Comparison of ENCODE assay signal across 22 mouse cellular contexts in the genomic region with DNA sequence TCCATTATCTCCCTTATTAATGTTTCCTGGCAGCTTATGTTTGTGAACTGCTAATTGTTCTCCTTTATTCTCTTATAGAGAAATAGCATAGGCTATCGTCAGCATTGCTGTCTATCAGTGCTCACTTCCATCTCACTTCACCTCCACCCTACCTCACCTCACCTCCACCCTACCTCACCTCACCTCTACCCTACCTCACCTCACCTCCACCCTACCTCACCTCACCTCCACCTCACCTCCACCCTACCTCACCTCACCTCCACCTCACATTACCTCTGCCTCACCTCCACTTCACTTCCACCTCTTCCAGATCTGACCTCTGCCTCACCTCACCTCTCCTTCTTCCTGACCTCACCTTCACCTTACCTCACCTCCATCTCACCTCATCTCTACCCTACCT. TPM values are rescaled to one million over a fixed set of nuclear protein-coding genes. Genes with fewer than 3 reads are reported as not detected.
DNase-seq lines count a peak whose midpoint lies in the region; ATAC-seq and TF ChIP-seq lines count a peak whose summit lies in the region.
"Had no signal": no experiment of that assay in that cellular context is flagged by ENCODE, and none has a peak within 500 bp of the region (broad histone marks: within the 10 kb centered on the region; RNA-seq: fewer than 3 reads in every experiment).

No protein-coding gene starts in this region.

- H3K4me3 ChIP-seq in forebrain, embryonic 11.5 days (ENCODE audit: low read depth, low read length): no peak overlapping the region
- H3K4me3 ChIP-seq in forebrain, embryonic 15.5 days: no peak overlapping the region
- H3K4me3 ChIP-seq in midbrain, embryonic 12.5 days: no peak overlapping the region
- H3K4me3 ChIP-seq in midbrain, postnatal 0 days (ENCODE audit: low read depth, low read length): no peak overlapping the region
- no peak overlapping the region for H3K4me3 ChIP-seq in embryonic facial prominence, embryonic 12.5 days
- H3K4me3 ChIP-seq: embryonic facial prominence, embryonic 15.5 days; forebrain, embryonic 12.5 days; heart, adult 2 months; heart, embryonic 15.5 days; hindbrain, embryonic 13.5 days had no signal

- 96% methylated on average over 1 of the region's 1 CpGs for WGBS in forebrain, embryonic 11.5 days
- WGBS in forebrain, embryonic 15.5 days: 81% methylated on average over 1 of the region's 1 CpGs
- 96% methylated on average over 1 of the region's 1 CpGs for WGBS in midbrain, embryonic 12.5 days
- 85% methylated on average over 1 of the region's 1 CpGs for WGBS in midbrain, postnatal 0 days
- WGBS in embryonic facial prominence, embryonic 12.5 days: 77% methylated on average over 1 of the region's 1 CpGs

- H3K4me2 ChIP-seq in forebrain, embryonic 11.5 days (ENCODE audit: low read depth, low read length, severe bottlenecking): no peak overlapping the region
- no peak overlapping the region for H3K4me2 ChIP-seq in forebrain, embryonic 15.5 days (replicated peaks)
- no peak overlapping the region for H3K4me2 ChIP-seq in midbrain, embryonic 12.5 days (replicated peaks)
- no peak overlapping the region for H3K4me2 ChIP-seq in midbrain, postnatal 0 days (ENCODE audit: low read depth, low read length, poor library complexity, severe bottlenecking)
- no peak overlapping the region for H3K4me2 ChIP-seq in embryonic facial prominence, embryonic 12.5 days (replicated peaks)
- H3K4me2 ChIP-seq: embryonic facial prominence, embryonic 15.5 days; forebrain, embryonic 12.5 days; heart, embryonic 11.5 days; heart, embryonic 15.5 days; hindbrain, embryonic 13.5 days had no signal

- H3K27me3 ChIP-seq in forebrain, embryonic 11.5 days (ENCODE audit: control insufficient read depth, insufficient read depth, low read length): no peaks in the 10 kb centered on the region
- H3K27me3 ChIP-seq in forebrain, embryonic 15.5 days: no peaks in the 10 kb centered on the region
- H3K27me3 ChIP-seq in midbrain, embryonic 12.5 days: no peaks in the 10 kb centered on the region
- H3K27me3 ChIP-seq in midbrain, postnatal 0 days (ENCODE audit: insufficient read depth, low read length): no peaks in the 10 kb centered on the region
- H3K27me3 ChIP-seq in embryonic facial prominence, embryonic 12.5 days: no peaks in the 10 kb centered on the region
- H3K27me3 ChIP-seq: embryonic facial prominence, embryonic 15.5 days; forebrain, embryonic 12.5 days; heart, embryonic 15.5 days; hindbrain, embryonic 13.5 days had no signal

- no peaks in the 10 kb centered on the region for H3K9me3 ChIP-seq in forebrain, embryonic 11.5 days (ENCODE audit: control insufficient read depth, low read length)
- H3K9me3 ChIP-seq in forebrain, embryonic 15.5 days: no peaks in the 10 kb centered on the region
- H3K9me3 ChIP-seq in midbrain, embryonic 12.5 days: no peaks in the 10 kb centered on the region
- H3K9me3 ChIP-seq in midbrain, postnatal 0 days (ENCODE audit: low read length): no peaks in the 10 kb centered on the region
- no peaks in the 10 kb centered on the region for H3K9me3 ChIP-seq in embryonic facial prominence, embryonic 12.5 days
- H3K9me3 ChIP-seq: embryonic facial prominence, embryonic 15.5 days; forebrain, embryonic 12.5 days; heart, embryonic 15.5 days; hindbrain, embryonic 13.5 days had no signal

- no peak for TF ChIP-seq CTCF in midbrain, postnatal 0 days (IDR thresholded peaks at IDR 0.05)

- DNase-seq in forebrain, embryonic 11.5 days (ENCODE audit: low spot score): no peak
- DNase-seq in midbrain, postnatal 0 days (ENCODE audit: low spot score): no peak
- DNase-seq in cerebellum, adult 9-11 months: no peak
- no peak for DNase-seq in adrenal gland, postnatal 10 days
- DNase-seq: adrenal gland, adult 2 months; adrenal gland, postnatal 36 days; cerebellum, adult 2 months; cerebellum, postnatal 14 days; embryo, embryonic 11 days; forebrain, postnatal 0 days; gastrocnemius, postnatal 14 days; heart, adult 2 months; heart, postnatal 14 days had no signal

- H3K36me3 ChIP-seq in forebrain, embryonic 11.5 days (ENCODE audit: control insufficient read depth, insufficient read depth, low read length): no peaks in the 10 kb centered on the region
- H3K36me3 ChIP-seq in forebrain, embryonic 15.5 days: no peaks in the 10 kb centered on the region
- no peaks in the 10 kb centered on the region for H3K36me3 ChIP-seq in midbrain, embryonic 12.5 days
- no peaks in the 10 kb centered on the region for H3K36me3 ChIP-seq in midbrain, postnatal 0 days (ENCODE audit: insufficient read depth, low read length)
- H3K36me3 ChIP-seq in embryonic facial prominence, embryonic 12.5 days: no peaks in the 10 kb centered on the region
- H3K36me3 ChIP-seq: embryonic facial prominence, embryonic 15.5 days; forebrain, embryonic 12.5 days; heart, embryonic 15.5 days; hindbrain, embryonic 13.5 days had no signal

- no peak overlapping the region for H3K9ac ChIP-seq in forebrain, embryonic 11.5 days (ENCODE audit: low read length)
- no peak overlapping the region for H3K9ac ChIP-seq in forebrain, embryonic 15.5 days (replicated peaks)
- H3K9ac ChIP-seq in midbrain, embryonic 12.5 days (replicated peaks): no peak overlapping the region
- H3K9ac ChIP-seq in midbrain, postnatal 0 days (replicated peaks; ENCODE audit: low read length, poor library complexity, severe bottlenecking): no peak overlapping the region
- no peak overlapping the region for H3K9ac ChIP-seq in embryonic facial prominence, embryonic 12.5 days
- H3K9ac ChIP-seq: embryonic facial prominence, embryonic 15.5 days; forebrain, embryonic 12.5 days; forebrain, postnatal 0 days; heart, embryonic 15.5 days; hindbrain, embryonic 13.5 days had no signal

- H3K27ac ChIP-seq in forebrain, embryonic 11.5 days (ENCODE audit: low read depth, low read length): no peak overlapping the region
- H3K27ac ChIP-seq in forebrain, embryonic 15.5 days (replicated peaks): no peak overlapping the region
- H3K27ac ChIP-seq in midbrain, embryonic 12.5 days (replicated peaks): no peak overlapping the region
- H3K27ac ChIP-seq in midbrain, postnatal 0 days (ENCODE audit: low read depth, low read length): no peak overlapping the region
- no peak overlapping the region for H3K27ac ChIP-seq in embryonic facial prominence, embryonic 12.5 days
- H3K27ac ChIP-seq: embryonic facial prominence, embryonic 15.5 days; forebrain, embryonic 12.5 days; heart, adult 2 months; hindbrain, embryonic 13.5 days; hindbrain, postnatal 0 days had no signal

- no peaks in the 10 kb centered on the region for H3K4me1 ChIP-seq in forebrain, embryonic 11.5 days (replicated peaks; ENCODE audit: control insufficient read depth, insufficient read depth, low read length)
- no peaks in the 10 kb centered on the region for H3K4me1 ChIP-seq in forebrain, embryonic 15.5 days
- no peaks in the 10 kb centered on the region for H3K4me1 ChIP-seq in midbrain, embryonic 12.5 days
- H3K4me1 ChIP-seq in midbrain, postnatal 0 days (ENCODE audit: insufficient read depth, low read length): no peaks in the 10 kb centered on the region
- H3K4me1 ChIP-seq in embryonic facial prominence, embryonic 12.5 days: no peaks in the 10 kb centered on the region
- H3K4me1 ChIP-seq: embryonic facial prominence, embryonic 15.5 days; forebrain, embryonic 12.5 days; heart, embryonic 15.5 days; hindbrain, embryonic 13.5 days had no signal

- ATAC-seq in forebrain, embryonic 11.5 days (replicated peaks; ENCODE audit: low FRiP score): 0 out of 2 replicates have a peak, but pooled peaks have one; percentile 10
- ATAC-seq in forebrain, embryonic 15.5 days (replicated peaks): no peak
- ATAC-seq in midbrain, embryonic 12.5 days (ENCODE audit: low FRiP score, low read depth): 0 out of 2 replicates have a peak, but pooled peaks have one; percentile 52
- ATAC-seq in midbrain, postnatal 0 days (ENCODE audit: low FRiP score): no peak
- ATAC-seq in embryonic facial prominence, embryonic 12.5 days (ENCODE audit: insufficient number of reproducible peaks, insufficient read depth, low FRiP score, low TSS enrichment): peak; percentile 45; the same call in 1 of the 2 replicates
- ATAC-seq: forebrain, postnatal 0 days; hindbrain, postnatal 0 days had no signal

RNA-seq across cellular contexts. Expression of a gene that starts 42.2 kb away (rescaled TPM):
- 0.28 and 0.87 TPM in 2 replicates for polyA plus RNA-seq in forebrain, embryonic 11.5 days (2014; fragmentation: Nextera tagmentation; extraction: Ambion mirVana)
- polyA plus RNA-seq in forebrain, embryonic 15.5 days (2015; fragmentation: Nextera tagmentation; extraction: Ambion mirVana): 0.31 and 0.34 TPM in 2 replicates
- 0.26 and 0.34 TPM in 2 replicates for polyA plus RNA-seq in midbrain, embryonic 12.5 days (2016; fragmentation: Nextera tagmentation; extraction: Ambion mirVana)
- total RNA-seq in midbrain, postnatal 0 days (2014; rRNA removed): 2.1 and 2.6 TPM in 2 replicates
- polyA plus RNA-seq in midbrain, postnatal 0 days (2015; fragmentation: Nextera tagmentation; extraction: Ambion mirVana): 3.4 TPM in 2 replicates
- polyA plus RNA-seq in embryonic facial prominence, embryonic 12.5 days (2016; fragmentation: Nextera tagmentation; extraction: Ambion mirVana): 0.98 and 1.4 TPM in 2 replicates
- total RNA-seq in adrenal gland, postnatal 10 days (2021): 1 to 10 TPM; 1.6 to 1.8 TPM

Comparison
In these comparisons a context has a peak if more than half of its experiments do, and no peak if none do; other contexts are left out.
1. ATAC-seq: peak in forebrain, embryonic 11.5 days (single experiment), midbrain, embryonic 12.5 days (single experiment) and embryonic facial prominence, embryonic 12.5 days (single experiment); none in forebrain, embryonic 15.5 days (single experiment) and midbrain, postnatal 0 days (single experiment).